Mouse (Mus musculus): ENCODE measurements around the gene Pold1. TPM values are rescaled to one million over a fixed set of nuclear protein-coding genes. Genes with fewer than 3 reads are reported as not detected.

The Pold1 gene
- polyA plus RNA-seq, 1 experiment from 2014 or later, result 94.3 TPM

DNA sequence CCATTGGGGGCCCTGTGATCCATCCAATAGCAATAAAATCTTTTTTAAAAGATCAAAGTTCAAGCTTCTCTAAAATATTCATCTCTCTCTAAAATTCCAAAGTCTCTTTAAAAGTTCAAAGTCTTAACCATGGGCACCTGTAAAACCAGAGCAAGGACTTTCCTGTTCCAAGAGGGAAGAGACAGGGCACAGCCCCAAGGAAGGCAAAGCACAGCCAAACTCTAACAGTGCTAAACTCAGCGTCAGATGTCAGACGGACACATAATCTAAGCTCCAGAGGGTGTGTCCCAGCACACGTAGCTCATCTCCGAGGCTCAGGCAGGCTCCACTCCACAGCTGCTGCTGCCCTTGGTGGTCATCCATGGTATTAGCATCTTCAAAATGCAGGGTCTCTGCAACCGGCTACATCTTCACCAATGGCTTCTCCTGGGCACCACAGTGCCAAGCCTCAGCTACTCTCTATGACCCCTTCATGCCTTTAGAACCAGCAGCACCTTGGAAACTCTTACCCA lies 27.7 kb upstream of the Pold1 start:
- ATAC-seq, result no peak
- 24% methylated on average over 5 of the region's 5 CpGs for WGBS (ENCODE audit: insufficient replicate concordance)
- H3K4me3 ChIP-seq, result no peak overlapping the region
- H3K36me3 ChIP-seq, result no peaks in the 10 kb centered on the region
- no peak overlapping the region for H3K9ac ChIP-seq
- H3K27ac ChIP-seq, result no peak overlapping the region
- no peaks in the 10 kb centered on the region for H3K9me3 ChIP-seq (replicated peaks)
- no peak overlapping the region for H3K4me2 ChIP-seq
- peaks cover 22% of the 10 kb centered on the region for H3K27me3 ChIP-seq (replicated peaks)
- H3K4me1 ChIP-seq, result peaks cover 1% of the 10 kb centered on the region; the same call in 1 of the 2 replicates

GRCm38 (mm10) chr7:44572956-44573484 lies 24.4 kb upstream of the Pold1 start:
- H3K9me3 ChIP-seq (replicated peaks), result no peaks in the 10 kb centered on the region
- no peaks in the 10 kb centered on the region for H3K36me3 ChIP-seq
- no peak for ATAC-seq
- no peak overlapping the region for H3K27ac ChIP-seq
- H3K9ac ChIP-seq, result no peak overlapping the region
- H3K4me1 ChIP-seq, result no peaks in the 10 kb centered on the region
- H3K4me3 ChIP-seq, result no peak overlapping the region
- H3K4me2 ChIP-seq, result no peak overlapping the region
- 58% methylated on average over 5 of the region's 5 CpGs for WGBS (ENCODE audit: insufficient replicate concordance)
- H3K27me3 ChIP-seq (replicated peaks), result peaks cover 27% of the 10 kb centered on the region

GRCm38 (mm10) chr7:44572213-44572701 lies 23.6 kb upstream of the Pold1 start, which contains the start of gene Napsa:
Gene Napsa, plus strand, starts transcription at chr7:44572380.
- Histone ChIP-seq H3K27me3 (replicated peaks) (peaks cover 27% of the 10 kb centered on the region), H3K4me2 (no peak within 1 kb of the TSS), H3K36me3 (no peaks in the 10 kb centered on the region), H3K4me3 (no peak within 1 kb of the TSS), H3K4me1 (no peaks in the 10 kb centered on the region), H3K9ac (no peak within 1 kb of the TSS), H3K9me3 (replicated peaks) (no peaks in the 10 kb centered on the region), H3K27ac (no peak within 1 kb of the TSS; the same call in 1 of the 2 replicates)
- ATAC-seq, result no peak
- WGBS (ENCODE audit: insufficient replicate concordance), result 31% methylated on average over 7 of the region's 7 CpGs

GRCm38 (mm10) chr7:44571811-44572210 lies 23.2 kb upstream of the Pold1 start:
- Histone ChIP-seq H3K9me3 (replicated peaks) (no peaks in the 10 kb centered on the region), H3K9ac (no peak overlapping the region), H3K27me3 (replicated peaks) (peaks cover 26% of the 10 kb centered on the region), H3K36me3 (no peaks in the 10 kb centered on the region), H3K27ac (no peak overlapping the region), H3K4me2 (no peak overlapping the region), H3K4me3 (no peak overlapping the region), H3K4me1 (no peaks in the 10 kb centered on the region)
- WGBS (ENCODE audit: insufficient replicate concordance), result 74% methylated on average over 4 of the region's 4 CpGs
- ATAC-seq, result no peak

- Histone ChIP-seq H3K27ac (no peak overlapping the region), H3K9ac (no peak overlapping the region), H3K36me3 (no peaks in the 10 kb centered on the region), H3K4me3 (no peak overlapping the region), H3K4me1 (no peaks in the 10 kb centered on the region), H3K4me2 (no peak overlapping the region), H3K27me3 (replicated peaks) (peaks cover 26% of the 10 kb centered on the region), H3K9me3 (replicated peaks) (no peaks in the 10 kb centered on the region)
- WGBS (ENCODE audit: insufficient replicate concordance), result 59% methylated on average over 6 of the region's 6 CpGs
- ATAC-seq, result no peak
Measured at GRCm38 (mm10) chr7:44570989-44571388, 22.3 kb upstream of the Pold1 start.

GRCm38 (mm10) chr7:44568803-44569202 lies 20.2 kb upstream of the Pold1 start:
- Histone ChIP-seq H3K36me3 (no peaks in the 10 kb centered on the region), H3K9me3 (replicated peaks) (no peaks in the 10 kb centered on the region), H3K27ac (no peak overlapping the region), H3K27me3 (replicated peaks) (peaks cover 38% of the 10 kb centered on the region), H3K9ac (no peak overlapping the region), H3K4me2 (no peak overlapping the region), H3K4me3 (no peak overlapping the region), H3K4me1 (no peaks in the 10 kb centered on the region)
- WGBS (ENCODE audit: insufficient replicate concordance), result 55% methylated on average over 9 of the region's 9 CpGs
- ATAC-seq, result no peak

GRCm38 (mm10) chr7:44565414-44565813 lies 16.8 kb upstream of the Pold1 start:
- 43% methylated on average over 6 of the region's 6 CpGs for whole genome bisulfite sequencing (ENCODE audit: insufficient replicate concordance)
- ATAC-seq, result no peak
- no peak overlapping the region for H3K9ac ChIP-seq
- H3K9me3 ChIP-seq (replicated peaks), result no peaks in the 10 kb centered on the region
- no peaks in the 10 kb centered on the region for H3K4me1 ChIP-seq
- no peaks in the 10 kb centered on the region for H3K36me3 ChIP-seq
- no peak overlapping the region for H3K27ac ChIP-seq
- H3K4me2 ChIP-seq, result no peak overlapping the region
- no peak overlapping the region for H3K4me3 ChIP-seq
- H3K27me3 ChIP-seq (replicated peaks), result peaks cover 39% of the 10 kb centered on the region

DNA sequence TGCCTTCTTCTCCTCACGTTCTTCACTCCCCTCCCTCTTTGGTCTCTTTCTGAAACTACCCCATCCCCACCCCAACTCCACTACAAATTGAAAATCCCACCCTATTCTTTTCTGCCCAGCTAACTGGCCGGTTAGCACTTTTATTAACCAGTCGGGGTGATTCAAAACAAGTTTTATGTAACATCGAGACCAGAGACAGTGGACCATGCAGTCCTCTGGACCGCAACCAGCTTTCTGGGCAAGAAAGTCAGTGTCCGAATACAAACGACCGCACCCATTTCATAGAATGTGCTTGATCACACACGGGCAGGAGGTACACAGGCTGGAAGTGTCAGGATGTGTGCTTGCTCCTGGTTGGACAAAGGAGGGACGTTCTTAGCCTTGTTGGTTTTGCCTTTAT lies 15.8 kb upstream of the Pold1 start:
- H3K4me1 ChIP-seq, result no peaks in the 10 kb centered on the region
- H3K27me3 ChIP-seq (replicated peaks), result peaks cover 39% of the 10 kb centered on the region
- 73% methylated on average over 10 of the region's 10 CpGs for WGBS (ENCODE audit: insufficient replicate concordance)
- H3K9ac ChIP-seq, result no peak overlapping the region
- no peak overlapping the region for H3K27ac ChIP-seq
- no peak for ATAC-seq
- H3K4me2 ChIP-seq, result no peak overlapping the region
- H3K9me3 ChIP-seq (replicated peaks), result no peaks in the 10 kb centered on the region
- H3K36me3 ChIP-seq, result no peaks in the 10 kb centered on the region
- no peak overlapping the region for H3K4me3 ChIP-seq

DNA sequence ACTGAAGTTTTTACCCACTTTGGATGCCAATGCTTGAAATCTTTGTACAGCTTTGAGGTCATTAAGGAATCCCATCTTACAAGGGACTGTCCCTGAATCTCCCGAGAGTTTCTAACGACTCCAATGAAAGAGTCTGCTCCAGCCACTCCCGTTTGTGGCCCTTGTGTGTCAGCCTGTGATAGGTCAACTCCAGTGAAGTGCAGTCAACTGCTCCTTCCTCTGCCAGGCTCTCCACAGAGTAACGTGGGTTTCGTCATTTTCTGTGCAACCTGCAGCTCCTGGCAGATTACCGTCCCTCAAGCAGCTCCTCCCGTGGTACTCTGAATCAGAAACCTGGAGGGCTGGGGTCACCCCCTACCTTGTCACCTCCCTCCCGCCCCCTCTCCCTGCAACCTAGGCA lies 14.6 kb upstream of the Pold1 start:
- Histone ChIP-seq H3K4me3 (no peak overlapping the region), H3K36me3 (no peaks in the 10 kb centered on the region), H3K27me3 (replicated peaks) (peaks cover 32% of the 10 kb centered on the region), H3K4me1 (no peaks in the 10 kb centered on the region), H3K9ac (no peak overlapping the region), H3K4me2 (no peak overlapping the region), H3K9me3 (replicated peaks) (no peaks in the 10 kb centered on the region), H3K27ac (no peak overlapping the region)
- no peak for ATAC-seq
- WGBS (ENCODE audit: insufficient replicate concordance), result 27% methylated on average over 8 of the region's 8 CpGs

DNA sequence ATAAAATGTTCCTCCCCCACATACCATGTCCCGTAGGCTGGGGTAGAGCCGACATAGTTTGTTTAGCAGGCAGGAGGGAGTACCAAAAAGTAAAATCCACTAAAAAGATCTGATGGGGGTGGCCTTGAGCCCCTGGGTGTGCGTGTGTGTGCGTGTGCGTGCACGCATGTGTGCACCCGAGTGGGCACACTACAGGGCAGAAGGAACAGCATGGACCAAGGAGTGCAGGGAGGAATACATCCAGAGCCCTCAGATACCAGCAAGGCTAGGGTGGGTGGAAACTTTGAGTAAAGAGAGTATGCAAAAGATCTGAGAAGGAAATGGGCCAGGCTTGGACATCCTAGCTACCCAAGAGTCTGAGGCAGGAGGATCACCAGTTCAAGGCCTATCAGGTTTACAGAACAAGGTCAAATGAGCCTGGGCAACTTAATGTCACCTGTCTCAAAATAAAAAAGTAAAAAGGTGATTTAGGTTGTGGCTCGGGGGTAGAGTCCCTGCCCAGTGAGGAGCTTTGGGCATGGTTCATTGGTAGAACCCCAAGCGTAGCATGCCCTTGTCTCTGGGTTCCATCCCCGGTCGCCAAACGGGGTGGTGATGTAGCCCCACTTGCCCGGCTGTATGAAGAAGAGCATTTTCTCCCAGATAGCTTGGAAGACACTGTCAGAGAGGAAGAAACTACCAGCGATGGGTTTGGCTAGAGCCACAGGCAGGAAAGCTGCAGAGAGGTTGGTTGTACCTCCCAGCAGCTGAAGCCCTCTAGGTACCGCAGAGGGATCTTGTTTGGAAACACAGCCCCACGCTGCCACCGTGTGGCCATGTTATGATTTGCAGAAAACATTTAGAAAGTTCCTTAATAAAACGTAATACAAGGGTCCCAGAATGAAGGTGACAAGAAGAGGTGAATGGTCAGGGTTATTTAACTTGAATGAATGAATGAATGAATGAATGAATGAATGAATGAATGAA lies 12.1 kb upstream of the Pold1 start:
- Histone ChIP-seq H3K9me3 (replicated peaks) (no peaks in the 10 kb centered on the region), H3K4me3 (no peak overlapping the region), H3K9ac (no peak overlapping the region), H3K27me3 (replicated peaks) (peaks cover 28% of the 10 kb centered on the region), H3K4me2 (no peak overlapping the region), H3K27ac (no peak overlapping the region), H3K36me3 (no peaks in the 10 kb centered on the region), H3K4me1 (0 out of 2 replicates have a peak, but pooled peaks cover 14% of the 10 kb centered on the region)
- ATAC-seq, result no peak; the same call in 1 of the 2 replicates
- WGBS (ENCODE audit: insufficient replicate concordance), result 50% methylated on average over 18 of the region's 18 CpGs

- no peak overlapping the region for H3K9ac ChIP-seq
- ATAC-seq, result no peak
- H3K4me2 ChIP-seq, result no peak overlapping the region
- H3K4me1 ChIP-seq, result peaks cover 30% of the 10 kb centered on the region
- no peaks in the 10 kb centered on the region for H3K9me3 ChIP-seq (replicated peaks)
- H3K27me3 ChIP-seq (replicated peaks), result peaks cover 5% of the 10 kb centered on the region; the same call in 1 of the 2 replicates
- no peak overlapping the region for H3K4me3 ChIP-seq
- peaks cover under 1% of the 10 kb centered on the region; the same call in 1 of the 2 replicates for H3K36me3 ChIP-seq
- H3K27ac ChIP-seq, result no peak overlapping the region
- 49% methylated on average over 2 of the region's 2 CpGs for WGBS (ENCODE audit: insufficient replicate concordance)
Measured at GRCm38 (mm10) chr7:44557629-44558028, 9.0 kb upstream of the Pold1 start.

GRCm38 (mm10) chr7:44553826-44554225 lies 5.2 kb upstream of the Pold1 start, which contains the start of gene Nr1h2:
Gene Nr1h2, minus strand, starts transcription at chr7:44553951.
- Histone ChIP-seq H3K4me2 (peak within 1 kb of the TSS; percentile 76), H3K9me3 (replicated peaks) (no peaks in the 10 kb centered on the region), H3K4me1 (peaks cover 35% of the 10 kb centered on the region), H3K27ac (peak within 1 kb of the TSS; percentile 97), H3K4me3 (peak within 1 kb of the TSS; percentile 84), H3K36me3 (peaks cover 35% of the 10 kb centered on the region), H3K9ac (peak within 1 kb of the TSS; percentile 78), H3K27me3 (replicated peaks) (no peaks in the 10 kb centered on the region; the same call in 1 of the 2 replicates)
- WGBS (ENCODE audit: insufficient replicate concordance), result 1% methylated on average over 22 of the region's 22 CpGs
- ATAC-seq, result peak; percentile 80

Data from liver, embryonic 12.5 days (tissue).